Mouse (Mus musculus) bone marrow macrophage, adult 2 months (primary cell): ENCODE results near the gene Myl9. TPM values are rescaled to one million over a fixed set of nuclear protein-coding genes. Genes with fewer than 3 reads are reported as not detected.
A peak's percentile ranks its signal among the peaks of the same experiment; 100 is the strongest.

Experiments
- H3K27ac ChIP-seq: 2 replicates; pipeline ENCODE4 v1.5.1; 2012; ENCODE audit warnings: low read depth, low read length; ENCODE audit not compliant: insufficient read depth
- H3K4me1 ChIP-seq: 2 replicates; pipeline ENCODE4 v1.6.1; 2012; ENCODE audit warnings: low read length; ENCODE audit not compliant: control insufficient read depth, insufficient read depth
- H3K4me3 ChIP-seq: 2 replicates; pipeline ENCODE4 v1.5.1; 2012; ENCODE audit warnings: mild to moderate bottlenecking, low read length, moderate library complexity; ENCODE audit not compliant: insufficient read depth
- CTCF ChIP-seq: IDR thresholded peaks from 2 replicates; pipeline ENCODE4 v1.5.1; 2012; ENCODE audit warnings: low read depth, mild to moderate bottlenecking, low read length, moderate library complexity
- POLR2A ChIP-seq: IDR thresholded peaks from 2 replicates; pipeline ENCODE4 v1.6.1; 2012; ENCODE audit warnings: mild to moderate bottlenecking, low read depth, low read length, borderline replicate concordance
- polyA plus RNA-seq: library from polyadenylated mRNA; stranded (reverse); fragments of >200 nt; gene quantifications from 2 replicates; pipeline ENCODE4 v1.2.4, GENCODE M21; 2012; ENCODE audit not compliant: missing spikeins, insufficient read depth, insufficient read length

Myl9 gene
- polyA plus RNA-seq, 1 experiment: 5.1 TPM

- H3K27ac ChIP-seq: no peak overlapping the region
- H3K4me1 ChIP-seq: peaks cover 48% of the 10 kb centered on the region
- no peak for TF ChIP-seq POLR2A
- TF ChIP-seq CTCF: no peak
- no peak overlapping the region for H3K4me3 ChIP-seq
Observed at GRCm38 (mm10) chr2:156737976-156738375, 37.2 kb upstream of the Myl9 start.

GRCm38 (mm10) chr2:156741265-156741664, 34.0 kb upstream of the Myl9 start:
- Histone ChIP-seq H3K4me3 (no peak overlapping the region), H3K27ac (no peak overlapping the region), H3K4me1 (peaks cover 32% of the 10 kb centered on the region)
- no peak for TF ChIP-seq POLR2A
- no peak for TF ChIP-seq CTCF

- Histone ChIP-seq H3K27ac (no peak overlapping the region), H3K4me1 (peaks cover 25% of the 10 kb centered on the region), H3K4me3 (no peak overlapping the region)
- TF ChIP-seq POLR2A (no peak), CTCF (no peak)
Observed at GRCm38 (mm10) chr2:156741998-156742397, 33.2 kb upstream of the Myl9 start.

- TF ChIP-seq POLR2A (no peak), CTCF (no peak)
- peaks cover 15% of the 10 kb centered on the region for H3K4me1 ChIP-seq
- H3K4me3 ChIP-seq: no peak overlapping the region
- no peak overlapping the region for H3K27ac ChIP-seq
Observed at GRCm38 (mm10) chr2:156743248-156743647, 32.0 kb upstream of the Myl9 start.

GRCm38 (mm10) chr2:156744414-156744813, 30.8 kb upstream of the Myl9 start:
- H3K4me1 ChIP-seq: peaks cover 13% of the 10 kb centered on the region
- TF ChIP-seq POLR2A (no peak), CTCF (no peak)
- no peak overlapping the region for H3K27ac ChIP-seq
- H3K4me3 ChIP-seq: no peak overlapping the region

GRCm38 (mm10) chr2:156747315-156747714, 27.9 kb upstream of the Myl9 start:
- Histone ChIP-seq H3K4me3 (no peak overlapping the region), H3K27ac (no peak overlapping the region), H3K4me1 (no peaks in the 10 kb centered on the region)
- TF ChIP-seq CTCF: no peak
- no peak for TF ChIP-seq POLR2A

GRCm38 (mm10) chr2:156749687-156750086, 25.5 kb upstream of the Myl9 start:
- Histone ChIP-seq H3K4me3 (no peak overlapping the region), H3K4me1 (no peaks in the 10 kb centered on the region), H3K27ac (no peak overlapping the region)
- TF ChIP-seq POLR2A: no peak

GRCm38 (mm10) chr2:156756937-156757336, 18.3 kb upstream of the Myl9 start:
- no peak overlapping the region for H3K27ac ChIP-seq
- no peaks in the 10 kb centered on the region for H3K4me1 ChIP-seq
- TF ChIP-seq POLR2A (no peak), CTCF (no peak)
- no peak overlapping the region for H3K4me3 ChIP-seq

GRCm38 (mm10) chr2:156760843-156761505, 14.2 kb upstream of the Myl9 start:
- H3K4me3 ChIP-seq: no peak overlapping the region
- TF ChIP-seq POLR2A (no peak), CTCF (0 out of 2 replicates have a peak, but pooled peaks have one; percentile 17)
- no peaks in the 10 kb centered on the region for H3K4me1 ChIP-seq
- no peak overlapping the region for H3K27ac ChIP-seq

GRCm38 (mm10) chr2:156761521-156762278, 13.5 kb upstream of the Myl9 start:
- Histone ChIP-seq H3K4me3 (no peak overlapping the region), H3K27ac (no peak overlapping the region), H3K4me1 (no peaks in the 10 kb centered on the region)
- TF ChIP-seq CTCF (no peak), POLR2A (no peak)

GRCm38 (mm10) chr2:156762499-156762898, 12.7 kb upstream of the Myl9 start:
- Histone ChIP-seq H3K4me3 (no peak overlapping the region), H3K4me1 (no peaks in the 10 kb centered on the region), H3K27ac (no peak overlapping the region)
- no peak for TF ChIP-seq CTCF
- TF ChIP-seq POLR2A: no peak
